Mouse (Mus musculus): ENCODE data around the gene Klc1.

Klc1 gene

GRCm38 (mm10) chr12:111774156-111774555 is 15.5 kb downstream of the Klc1 start:
- DNase-seq = no peak

DNA sequence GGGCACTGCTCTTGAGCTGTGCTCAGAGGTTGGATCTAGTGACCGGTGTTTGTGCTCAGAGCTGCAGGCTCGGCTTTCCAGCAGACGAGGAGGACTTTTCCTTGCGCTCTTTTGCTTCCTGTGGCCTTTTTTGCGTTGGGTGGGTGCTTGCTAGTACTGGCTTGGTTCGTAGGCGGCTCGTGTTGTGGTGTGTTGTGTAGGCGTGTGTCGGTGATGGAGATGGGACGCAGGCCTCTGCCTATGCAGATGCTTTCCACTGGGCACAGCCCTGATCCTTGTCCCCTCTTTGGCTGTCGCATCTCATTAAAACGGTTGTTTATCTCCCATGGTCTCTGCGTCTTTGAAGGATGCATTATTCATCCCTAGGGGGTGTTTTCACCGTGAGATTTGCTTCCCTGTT is 16.2 kb downstream of the Klc1 start:
- no peak for DNase-seq

DNA sequence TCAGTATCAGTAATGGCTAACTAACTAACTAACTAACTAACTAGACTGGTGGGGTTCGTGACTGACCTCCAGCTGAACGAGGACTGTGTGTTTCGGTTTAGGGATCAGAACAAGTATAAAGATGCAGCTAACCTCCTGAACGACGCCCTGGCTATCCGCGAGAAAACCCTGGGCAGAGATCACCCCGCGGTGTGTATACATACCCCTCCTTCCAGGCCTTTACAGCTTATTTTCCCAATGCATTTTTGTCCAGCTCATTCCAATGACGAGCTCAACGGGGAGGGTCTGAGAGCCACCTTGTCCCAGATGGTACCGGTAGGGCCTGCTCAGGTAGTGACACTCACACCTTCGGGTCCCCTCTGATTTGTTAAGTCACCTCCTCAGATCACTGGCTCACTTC is 19.3 kb downstream of the Klc1 start:
- no peak for DNase-seq

GRCm38 (mm10) chr12:111779544-111779943 is 20.9 kb downstream of the Klc1 start:
- DNase-seq = no peak

DNA sequence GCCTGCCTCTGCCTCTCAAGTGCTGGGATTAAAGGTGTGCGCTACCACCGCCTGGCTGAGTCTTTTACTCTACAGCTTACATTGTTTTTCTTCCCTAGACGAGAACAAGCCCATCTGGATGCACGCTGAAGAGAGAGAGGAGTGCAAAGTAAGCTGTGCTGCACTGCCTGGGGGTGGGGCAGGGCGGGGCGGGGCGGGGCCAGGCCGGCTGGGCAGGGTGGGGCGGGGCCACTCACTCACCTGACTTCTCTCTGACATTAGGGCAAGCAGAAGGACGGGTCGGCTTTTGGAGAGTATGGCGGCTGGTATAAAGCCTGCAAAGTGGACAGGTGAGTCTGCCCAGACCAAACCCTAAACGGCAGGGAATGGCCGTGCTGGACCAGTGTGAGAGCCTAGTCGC is 26.5 kb downstream of the Klc1 start:
- no peak for DNase-seq

GRCm38 (mm10) chr12:111787015-111787414 is 28.4 kb downstream of the Klc1 start:
- DNase-seq = no peak

- peak; percentile 73 for DNase-seq
Measured at GRCm38 (mm10) chr12:111790090-111790489, 31.4 kb downstream of the Klc1 start.

- no peak for DNase-seq
Measured at GRCm38 (mm10) chr12:111790631-111791030, 32.0 kb downstream of the Klc1 start.

GRCm38 (mm10) chr12:111791474-111792104 is 32.9 kb downstream of the Klc1 start:
- DNase-seq = no peak

DNA sequence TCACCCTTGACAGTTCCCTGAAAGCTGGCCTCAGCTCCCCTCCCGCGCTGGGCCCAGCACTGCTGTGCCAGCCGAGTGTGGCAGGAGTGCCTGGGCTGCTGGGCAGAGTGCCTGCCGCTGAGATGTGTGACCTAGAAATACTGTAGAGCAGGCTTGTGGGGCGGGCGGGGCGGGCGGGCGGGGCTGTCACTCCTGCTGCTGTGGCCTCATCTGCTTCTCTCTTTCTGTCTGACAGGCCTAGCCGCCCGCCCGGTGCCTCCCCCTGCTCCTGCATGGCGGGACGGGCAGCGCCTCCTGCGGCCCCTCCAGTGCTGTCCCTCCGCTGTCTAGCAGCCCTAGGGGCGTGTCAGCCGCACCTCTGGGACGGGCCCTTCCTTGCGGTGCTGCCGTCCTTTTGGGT is 35.5 kb downstream of the Klc1 start:
- DNase-seq = peak; percentile 84

- DNase-seq = no peak
Measured at GRCm38 (mm10) chr12:111794526-111795179, 36.0 kb downstream of the Klc1 start.

- peak; percentile 70 for DNase-seq
Measured at GRCm38 (mm10) chr12:111795180-111795895, 36.7 kb downstream of the Klc1 start.

DNA sequence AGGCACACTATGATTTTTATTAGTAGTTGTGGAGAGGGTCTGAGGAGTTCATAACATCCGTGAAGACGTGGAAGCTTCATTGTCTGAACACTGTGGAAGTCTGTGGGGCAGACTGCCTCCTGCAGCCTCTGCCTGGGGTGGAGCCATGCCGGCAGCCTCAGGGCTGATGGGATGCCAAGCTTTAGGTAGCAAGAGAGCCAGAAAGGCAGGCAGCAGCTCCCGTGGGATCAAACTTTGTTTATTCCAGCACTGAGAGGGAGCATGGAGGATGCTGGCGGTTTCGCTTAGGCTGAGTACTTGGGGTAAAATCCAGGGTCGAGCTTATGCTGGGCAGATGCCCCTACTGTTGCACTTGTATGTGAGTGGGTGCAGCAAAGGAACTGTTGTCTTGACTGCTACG is 38.6 kb downstream of the Klc1 start:
- DNase-seq = no peak

DNA sequence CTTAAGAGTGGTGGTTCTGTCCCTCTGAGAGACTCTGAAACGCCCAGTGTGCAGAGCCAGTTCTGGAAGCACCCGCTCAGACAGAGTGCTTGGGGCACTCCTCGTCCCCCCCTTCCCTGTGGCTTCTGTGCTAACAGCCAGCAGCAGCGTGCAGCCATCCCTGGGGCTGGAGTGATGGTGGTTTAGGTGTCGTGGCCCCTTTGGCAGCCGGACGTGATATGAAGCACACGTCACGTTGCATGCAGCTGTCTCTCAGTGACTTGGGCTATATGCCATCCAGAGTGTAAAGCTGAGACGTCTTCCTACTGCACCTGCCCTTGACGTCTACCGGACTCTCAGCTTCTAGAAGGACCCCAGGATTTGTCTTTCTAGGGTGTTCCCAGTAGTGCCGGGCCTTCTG is 39.8 kb downstream of the Klc1 start:
- no peak for DNase-seq

- DNase-seq = peak; percentile 40
Measured at GRCm38 (mm10) chr12:111800459-111801183, 42.0 kb downstream of the Klc1 start.

DNA sequence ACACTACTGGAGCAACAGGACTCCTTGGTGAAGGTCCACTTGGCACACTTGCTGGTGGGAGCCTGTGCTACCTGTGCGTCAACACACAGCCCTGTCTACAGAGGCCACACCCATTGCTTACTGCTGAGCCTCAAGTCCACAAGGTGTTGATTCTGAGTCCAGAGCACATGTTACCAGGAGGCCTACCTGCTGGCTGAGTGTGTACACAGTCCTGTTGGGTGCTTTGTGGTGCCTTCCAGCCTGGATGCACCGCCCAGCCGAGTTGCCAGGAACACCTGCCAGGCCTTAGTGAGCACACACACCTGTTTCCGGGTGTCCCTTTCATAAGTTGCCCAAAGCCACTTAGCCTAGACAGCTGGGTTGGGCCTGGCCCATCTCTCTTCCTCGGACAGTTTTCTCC is 44.9 kb downstream of the Klc1 start:
- DNase-seq = no peak

DNA sequence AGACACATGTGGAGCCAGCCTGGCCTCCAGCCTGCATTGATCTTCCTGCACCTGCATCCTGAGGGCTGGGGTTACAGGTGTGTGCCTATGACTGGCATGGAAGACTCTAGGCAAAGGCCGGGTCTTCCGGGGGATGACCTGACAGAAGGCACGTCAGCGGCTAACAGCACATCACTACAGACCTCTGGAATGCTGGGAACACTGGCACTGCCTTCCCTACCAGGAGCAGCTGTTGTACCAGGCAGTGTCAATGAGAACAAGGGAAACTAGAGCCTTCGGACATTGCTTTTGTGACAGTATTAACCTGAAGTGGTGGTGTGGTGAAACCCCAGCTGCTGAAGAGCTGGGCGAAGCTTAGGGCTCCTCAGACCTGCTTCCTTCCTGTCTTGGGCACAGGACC is 50.1 kb downstream of the Klc1 start:
- DNase-seq = no peak

GRCm38 (mm10) chr12:111809762-111810161 is 51.1 kb downstream of the Klc1 start:
- peak; percentile 89 for DNase-seq

- no peak for DNase-seq
Measured at GRCm38 (mm10) chr12:111812075-111812474, 53.4 kb downstream of the Klc1 start.

DNA sequence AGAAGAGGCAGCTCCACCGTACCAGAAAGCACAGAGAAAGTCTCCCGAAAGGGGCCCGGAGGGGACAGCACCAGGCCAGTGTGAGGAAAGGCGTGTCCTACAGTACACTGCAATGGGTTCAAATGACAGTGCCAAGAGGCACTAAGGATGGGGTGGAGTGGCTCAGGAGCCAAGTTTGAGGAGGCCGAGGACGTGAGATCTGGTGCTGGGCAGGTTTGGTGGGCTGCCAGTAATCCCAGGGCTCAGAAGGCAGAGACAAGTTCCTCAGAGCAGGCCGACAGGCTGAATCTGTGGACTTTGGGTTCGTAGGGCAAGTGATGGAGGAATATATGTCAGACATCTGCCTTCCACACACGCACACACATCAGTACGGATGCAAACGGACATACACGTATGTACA is 54.0 kb downstream of the Klc1 start:
- DNase-seq = no peak

DNA sequence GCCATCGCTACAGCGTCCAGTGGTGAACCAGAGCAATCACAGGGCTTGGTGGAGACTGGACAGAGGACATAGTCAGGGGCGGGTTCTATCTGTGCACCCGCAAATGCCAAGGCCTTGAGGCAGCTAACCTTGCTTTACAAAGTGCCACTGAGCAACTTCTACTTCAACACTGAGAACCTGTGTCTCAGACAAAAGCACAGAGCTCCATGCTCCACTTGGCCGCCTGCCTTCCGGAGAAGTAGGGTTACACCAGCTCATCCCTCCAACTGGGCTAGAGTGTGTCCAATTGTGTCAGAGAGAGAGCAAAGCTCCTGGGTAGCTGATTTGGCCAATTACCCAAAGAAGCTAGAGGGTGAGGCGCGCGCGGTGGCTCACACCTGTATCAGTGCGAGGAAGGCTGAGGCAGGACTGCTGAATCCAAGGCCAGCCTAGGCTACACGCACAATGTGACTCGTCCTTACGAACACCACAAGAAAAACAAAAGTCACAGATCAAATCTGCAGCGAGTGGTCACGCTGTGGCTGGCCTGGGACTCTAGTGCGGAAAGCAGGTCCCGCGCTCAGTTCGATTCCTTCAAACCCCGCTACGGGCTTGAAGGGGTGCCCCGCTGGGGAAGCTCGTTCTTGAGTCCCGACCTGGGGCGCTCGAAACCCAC is 54.6 kb downstream of the Klc1 start:
- no peak for DNase-seq

GRCm38 (mm10) chr12:111813766-111814617 is 55.3 kb downstream of the Klc1 start, which contains the start of the genes Xrcc3 and Zfyve21:
Gene Xrcc3, minus strand, starts transcription at chr12:111813873.
Gene Zfyve21, plus strand, starts transcription at chr12:111814170.
- peak; percentile 98 for DNase-seq

Data from kidney, postnatal 14 days (tissue).